Comparison of ENCODE assay signal across 30 mouse cellular contexts in genomic region chr3:108318517-108318916, GRCm38 (mm10). TPM values are rescaled to one million over a fixed set of nuclear protein-coding genes. Genes with fewer than 3 reads are reported as not detected.
DNase-seq lines count a peak whose midpoint lies in the region; ATAC-seq and TF ChIP-seq lines count a peak whose summit lies in the region.
"Had no signal": no experiment of that assay in that cellular context is flagged by ENCODE, and none has a peak within 500 bp of the region (broad histone marks: within the 10 kb centered on the region; RNA-seq: fewer than 3 reads in every experiment).

No protein-coding gene starts in this region.

- H3K27me3 ChIP-seq in embryonic facial prominence, embryonic 14.5 days (replicated peaks; ENCODE audit: control insufficient read depth, insufficient read depth, low read length), result no peaks in the 10 kb centered on the region
- H3K27me3 ChIP-seq in limb, embryonic 12.5 days, result no peaks in the 10 kb centered on the region
- no peaks in the 10 kb centered on the region for H3K27me3 ChIP-seq in intestine, embryonic 15.5 days (replicated peaks)
- H3K27me3 ChIP-seq: heart, embryonic 15.5 days; hindbrain, embryonic 13.5 days; liver, embryonic 15.5 days; lung, embryonic 15.5 days; midbrain, embryonic 13.5 days had no signal

- no peak for DNase-seq in left cerebral cortex, adult 2 months (ENCODE audit: extremely low spot score in 1 of 2, low spot score in 2 of 2)
- DNase-seq in left cerebral cortex, adult 8-10 months (ENCODE audit: low spot score in 2 of 2), result no peak
- DNase-seq in NIH3T3 (ENCODE audit: low read depth), result peak; percentile 27
- no peak for DNase-seq in embryonic facial prominence, embryonic 14.5 days (ENCODE audit: low spot score)
- DNase-seq in frontal cortex, postnatal 14 days (ENCODE audit: low spot score in 2 of 2), result no peak
- no peak for DNase-seq in cerebellum, postnatal 4 days (ENCODE audit: low spot score in 2 of 2)
- DNase-seq: adrenal gland, adult 8-10 months; cerebellum, adult 11-12 months; cerebellum, postnatal 10 days; heart, postnatal 36 days; kidney, postnatal 25 days; lung, postnatal 36 days; thymus, postnatal 14 days had no signal

- 0 out of 2 replicates have a peak, but pooled peaks have one; percentile 53 for ATAC-seq in embryonic facial prominence, embryonic 14.5 days (ENCODE audit: low read depth)
- ATAC-seq in limb, embryonic 12.5 days (ENCODE audit: insufficient number of reproducible peaks, insufficient read depth, low FRiP score, low TSS enrichment, low read depth), result no peak
- ATAC-seq in intestine, embryonic 15.5 days, result no peak
- ATAC-seq: activated CD4-positive, CD25-positive, alpha-beta regulatory T cell, adult 4 months; forebrain, embryonic 14.5 days; midbrain, embryonic 13.5 days had no signal

- intact Hi-C loops in left cerebral cortex, adult 2 months (cut with DNase I), result no loop called here

- WGBS in embryonic facial prominence, embryonic 14.5 days, result 31% methylated on average over 2 of the region's 2 CpGs
- WGBS in limb, embryonic 12.5 days, result 28% methylated on average over 2 of the region's 2 CpGs
- 72% methylated on average over 2 of the region's 2 CpGs for WGBS in intestine, embryonic 15.5 days

- no peak overlapping the region for H3K4me3 ChIP-seq in left cerebral cortex, adult 2 months
- H3K4me3 ChIP-seq in embryonic facial prominence, embryonic 14.5 days (ENCODE audit: low read depth, low read length), result no peak overlapping the region
- H3K4me3 ChIP-seq in limb, embryonic 12.5 days (replicated peaks), result no peak overlapping the region
- no peak overlapping the region for H3K4me3 ChIP-seq in intestine, embryonic 15.5 days (replicated peaks)
- H3K4me3 ChIP-seq: heart, embryonic 15.5 days; hindbrain, embryonic 13.5 days; liver, embryonic 15.5 days; lung, embryonic 15.5 days; megakaryocyte, embryonic 14.5 days; midbrain, embryonic 13.5 days had no signal

- H3K4me1 ChIP-seq in embryonic facial prominence, embryonic 14.5 days (ENCODE audit: control insufficient read depth, insufficient read depth, low read length), result peaks cover 12% of the 10 kb centered on the region; the same call in 1 of the 2 replicates
- peaks cover 24% of the 10 kb centered on the region for H3K4me1 ChIP-seq in limb, embryonic 12.5 days (replicated peaks)
- H3K4me1 ChIP-seq in intestine, embryonic 15.5 days (replicated peaks), result no peaks in the 10 kb centered on the region

- no peaks in the 10 kb centered on the region for H3K36me3 ChIP-seq in embryonic facial prominence, embryonic 14.5 days (ENCODE audit: control insufficient read depth, insufficient read depth, low read length)
- H3K36me3 ChIP-seq in limb, embryonic 12.5 days, result no peaks in the 10 kb centered on the region; the same call in 1 of the 2 replicates
- H3K36me3 ChIP-seq in intestine, embryonic 15.5 days, result no peaks in the 10 kb centered on the region
- H3K36me3 ChIP-seq: heart, embryonic 15.5 days; liver, embryonic 15.5 days had no signal

- H3K9me3 ChIP-seq in embryonic facial prominence, embryonic 14.5 days (ENCODE audit: control insufficient read depth, low read length), result no peaks in the 10 kb centered on the region
- H3K9me3 ChIP-seq in limb, embryonic 12.5 days, result no peaks in the 10 kb centered on the region
- H3K9me3 ChIP-seq in intestine, embryonic 15.5 days, result no peaks in the 10 kb centered on the region
- H3K9me3 ChIP-seq: heart, embryonic 15.5 days; hindbrain, embryonic 13.5 days; liver, embryonic 15.5 days; lung, embryonic 15.5 days; megakaryocyte, embryonic 14.5 days; midbrain, embryonic 13.5 days had no signal

- no peak for TF ChIP-seq CTCF in left cerebral cortex, adult 2 months (IDR thresholded peaks at IDR 0.05)

- no peak overlapping the region for H3K9ac ChIP-seq in embryonic facial prominence, embryonic 14.5 days (ENCODE audit: low read depth, low read length)
- H3K9ac ChIP-seq in limb, embryonic 12.5 days (replicated peaks), result no peak overlapping the region
- H3K9ac ChIP-seq in intestine, embryonic 15.5 days, result no peak overlapping the region
- H3K9ac ChIP-seq: heart, embryonic 15.5 days; hindbrain, embryonic 13.5 days; liver, embryonic 15.5 days; lung, embryonic 15.5 days; midbrain, embryonic 13.5 days had no signal

- H3K4me2 ChIP-seq in embryonic facial prominence, embryonic 14.5 days (ENCODE audit: low read depth, low read length), result no peak overlapping the region
- H3K4me2 ChIP-seq in limb, embryonic 12.5 days, result no peak overlapping the region
- H3K4me2 ChIP-seq in intestine, embryonic 15.5 days (replicated peaks), result no peak overlapping the region
- H3K4me2 ChIP-seq: heart, embryonic 15.5 days; hindbrain, embryonic 13.5 days; liver, embryonic 15.5 days; lung, embryonic 15.5 days; midbrain, embryonic 13.5 days had no signal

- peak overlapping the region; percentile 1; the same call in 1 of the 2 replicates for H3K27ac ChIP-seq in left cerebral cortex, adult 2 months
- no peak overlapping the region for H3K27ac ChIP-seq in embryonic facial prominence, embryonic 14.5 days (replicated peaks; ENCODE audit: low read depth, low read length)
- H3K27ac ChIP-seq in limb, embryonic 12.5 days, result 0 out of 2 replicates have a peak overlapping the region, but pooled peaks have one; percentile 50
- H3K27ac ChIP-seq in intestine, embryonic 15.5 days, result no peak overlapping the region
- H3K27ac ChIP-seq: heart, embryonic 15.5 days; hindbrain, embryonic 13.5 days; liver, embryonic 15.5 days; lung, embryonic 15.5 days; midbrain, embryonic 13.5 days had no signal

RNA-seq across cellular contexts. Expression of gene Sort1, which starts 34.6 kb away (rescaled TPM):
- total RNA-seq in left cerebral cortex, adult 2 months (2021), result 100 to 1,000 TPM; 310 to 316 TPM
- 100 to 1,000 TPM; 273 to 299 (median 284) TPM for total RNA-seq in left cerebral cortex, adult 8-10 months (2022)
- polyA plus RNA-seq in embryonic facial prominence, embryonic 14.5 days (2014; fragmentation: Nextera tagmentation; extraction: Ambion mirVana), result 16.5 and 18.0 TPM in 2 replicates
- polyA plus RNA-seq in limb, embryonic 12.5 days (2016; fragmentation: Nextera tagmentation; extraction: Ambion mirVana), result 14.7 and 16.2 TPM in 2 replicates
- polyA plus RNA-seq in intestine, embryonic 15.5 days (2015; fragmentation: Nextera tagmentation; extraction: Ambion mirVana), result 9.4 and 10.4 TPM in 2 replicates

RNA-seq across cellular contexts. Expression of gene Mybphl, which starts 46.2 kb away (rescaled TPM):
- total RNA-seq in left cerebral cortex, adult 2 months (2021), result 1 to 10 TPM in 1 of 2 experiments, not detected in 1; 1.0 TPM
- not detected for total RNA-seq in left cerebral cortex, adult 8-10 months (2022)
- polyA plus RNA-seq in embryonic facial prominence, embryonic 14.5 days (2014; fragmentation: Nextera tagmentation; extraction: Ambion mirVana), result not detected in 2 replicates
- not detected in 2 replicates for polyA plus RNA-seq in limb, embryonic 12.5 days (2016; fragmentation: Nextera tagmentation; extraction: Ambion mirVana)
- not detected in 2 replicates for polyA plus RNA-seq in intestine, embryonic 15.5 days (2015; fragmentation: Nextera tagmentation; extraction: Ambion mirVana)
- total RNA-seq: adrenal gland, adult 8-10 months; gastrocnemius, postnatal 4 days; monocyte, adult 5-6 weeks had no signal
- polyA plus RNA-seq: activated CD4-positive, CD25-positive, alpha-beta regulatory T cell, adult 4 months; C2C12; forebrain, embryonic 14.5 days; intestine, embryonic 14.5 days; kidney, embryonic 14.5 days; limb, embryonic 14.5 days; midbrain, embryonic 13.5 days; small intestine, adult 2 months had no signal

Comparison
In these comparisons a context has a peak if more than half of its experiments do, and no peak if none do; other contexts are left out.
1. H3K27ac ChIP-seq: peak in left cerebral cortex, adult 2 months (single experiment) and limb, embryonic 12.5 days (single experiment); none in embryonic facial prominence, embryonic 14.5 days (single experiment) and intestine, embryonic 15.5 days (single experiment).